Mouse (Mus musculus): ENCODE results near the gene Gm26566. TPM values are rescaled to one million over a fixed set of nuclear protein-coding genes. Genes with fewer than 3 reads are reported as not detected.

The Gm26566 gene
- total RNA-seq (2021), result under 1 TPM; 0.22 to 0.48 TPM
- long read RNA-seq, experiment 1, result 0 reads
- long read RNA-seq, experiment 2, result 0 reads

- peak; percentile 96 for DNase-seq
- no peak; the same call in 1 of the 2 replicates for TF ChIP-seq CTCF (IDR thresholded peaks at IDR 0.05)
- H3K4me3 ChIP-seq, result peak within 1 kb of the TSS; percentile 76
- peak within 1 kb of the TSS; percentile 100 for H3K27ac ChIP-seq
- intact Hi-C loops (cut with DNase I), result no loop called here
Measured at GRCm38 (mm10) chr4:88721791-88722721, at the start of gene Gm26566, which contains the start of gene Klhl9. Gm26566 (plus strand) TSS chr4:88721805. Klhl9 (minus strand) TSS chr4:88722465.

- Histone ChIP-seq H3K4me3 (no peak within 1 kb of the TSS), H3K27ac (no peak within 1 kb of the TSS)
- TF ChIP-seq CTCF (IDR thresholded peaks at IDR 0.05), result no peak
- DNase-seq, result no peak
- intact Hi-C loops (cut with DNase I), result no loop called here
Measured at GRCm38 (mm10) chr4:88676824-88677223, 44.8 kb upstream of the Gm26566 start, which contains the start of gene Ifna16. Ifna16 (minus strand) TSS chr4:88676924.

- intact Hi-C loops (cut with DNase I), result no loop called here
- peak; percentile 57 for TF ChIP-seq CTCF (IDR thresholded peaks at IDR 0.05)
- no peak overlapping the region for H3K27ac ChIP-seq
Measured at GRCm38 (mm10) chr4:88680362-88680761, 41.2 kb upstream of the Gm26566 start.

GRCm38 (mm10) chr4:88681353-88681752 is 40.3 kb upstream of the Gm26566 start:
- no peak for DNase-seq
- intact Hi-C loops (cut with DNase I), result no loop called here
- no peak overlapping the region for H3K27ac ChIP-seq
- H3K4me3 ChIP-seq, result no peak overlapping the region
- TF ChIP-seq CTCF (IDR thresholded peaks at IDR 0.05), result no peak

More at GRCm38 (mm10) chr4:88680362-88680761, 41.2 kb upstream of the Gm26566 start:
- no peak for DNase-seq
- H3K4me3 ChIP-seq, result no peak overlapping the region

- intact Hi-C loops (cut with DNase I), result no loop called here
- H3K27ac ChIP-seq, result no peak within 1 kb of the TSS
- no peak within 1 kb of the TSS for H3K4me3 ChIP-seq
- DNase-seq, result no peak
- no peak for TF ChIP-seq CTCF (IDR thresholded peaks at IDR 0.05)
Measured at GRCm38 (mm10) chr4:88683812-88684211, 37.8 kb upstream of the Gm26566 start, which contains the start of gene Ifna2. Ifna2 (minus strand) TSS chr4:88683912.

- DNase-seq, result no peak
- no peak for TF ChIP-seq CTCF (IDR thresholded peaks at IDR 0.05)
- Histone ChIP-seq H3K4me3 (no peak within 1 kb of the TSS), H3K27ac (no peak within 1 kb of the TSS)
- intact Hi-C loops (cut with DNase I), result no loop called here
Measured at GRCm38 (mm10) chr4:88691259-88691658, 30.3 kb upstream of the Gm26566 start, which contains the start of gene Ifnab. Ifnab (minus strand) TSS chr4:88691359.

GRCm38 (mm10) chr4:88692537-88692936 is 29.1 kb upstream of the Gm26566 start:
- intact Hi-C loops (cut with DNase I), result no loop called here

GRCm38 (mm10) chr4:88693392-88693791 is 28.2 kb upstream of the Gm26566 start:
- intact Hi-C loops (cut with DNase I), result no loop called here
- DNase-seq, result no peak
- H3K27ac ChIP-seq, result no peak overlapping the region
- H3K4me3 ChIP-seq, result no peak overlapping the region
- no peak for TF ChIP-seq CTCF (IDR thresholded peaks at IDR 0.05)

More at GRCm38 (mm10) chr4:88692537-88692936, 29.1 kb upstream of the Gm26566 start:
- Histone ChIP-seq H3K4me3 (no peak overlapping the region), H3K27ac (no peak overlapping the region)
- TF ChIP-seq CTCF (IDR thresholded peaks at IDR 0.05), result no peak
- no peak for DNase-seq

- Histone ChIP-seq H3K4me3 (no peak overlapping the region), H3K27ac (no peak overlapping the region)
- intact Hi-C loops (cut with DNase I), result loop anchor here (1.0 kb wide), 1 partner anchor 31 kb away; no protein-coding TSS in a partner anchor
- no peak; the same call in none of the 2 replicates for TF ChIP-seq CTCF (IDR thresholded peaks at IDR 0.05)
- DNase-seq, result peak; percentile 76
Measured at GRCm38 (mm10) chr4:88696237-88696884, 25.2 kb upstream of the Gm26566 start.

- no peak for DNase-seq
- Histone ChIP-seq H3K27ac (no peak overlapping the region), H3K4me3 (no peak overlapping the region)
- no peak for TF ChIP-seq CTCF (IDR thresholded peaks at IDR 0.05)
- intact Hi-C loops (cut with DNase I), result no loop called here
Measured at GRCm38 (mm10) chr4:88697108-88697507, 24.5 kb upstream of the Gm26566 start.

GRCm38 (mm10) chr4:88697753-88698152 is 23.9 kb upstream of the Gm26566 start:
- intact Hi-C loops (cut with DNase I), result no loop called here
- H3K27ac ChIP-seq, result no peak overlapping the region
- no peak for TF ChIP-seq CTCF (IDR thresholded peaks at IDR 0.05)
- H3K4me3 ChIP-seq, result no peak overlapping the region
- DNase-seq, result no peak

GRCm38 (mm10) chr4:88698781-88699180 is 22.8 kb upstream of the Gm26566 start:
- no peak overlapping the region for H3K27ac ChIP-seq
- no peak for DNase-seq
- intact Hi-C loops (cut with DNase I), result no loop called here
- TF ChIP-seq CTCF (IDR thresholded peaks at IDR 0.05), result no peak
- no peak overlapping the region for H3K4me3 ChIP-seq

- no peak for DNase-seq
- H3K27ac ChIP-seq, result no peak overlapping the region
- intact Hi-C loops (cut with DNase I), result no loop called here
- no peak for TF ChIP-seq CTCF (IDR thresholded peaks at IDR 0.05)
- no peak overlapping the region for H3K4me3 ChIP-seq
Measured at GRCm38 (mm10) chr4:88699301-88699700, 22.3 kb upstream of the Gm26566 start.
